Mouse (Mus musculus): ENCODE data around the gene Tmod2. TPM values are rescaled to one million over a fixed set of nuclear protein-coding genes. Genes with fewer than 3 reads are reported as not detected.

The Tmod2 gene
- total and polyA plus RNA-seq, 3 experiments = not detected

DNA sequence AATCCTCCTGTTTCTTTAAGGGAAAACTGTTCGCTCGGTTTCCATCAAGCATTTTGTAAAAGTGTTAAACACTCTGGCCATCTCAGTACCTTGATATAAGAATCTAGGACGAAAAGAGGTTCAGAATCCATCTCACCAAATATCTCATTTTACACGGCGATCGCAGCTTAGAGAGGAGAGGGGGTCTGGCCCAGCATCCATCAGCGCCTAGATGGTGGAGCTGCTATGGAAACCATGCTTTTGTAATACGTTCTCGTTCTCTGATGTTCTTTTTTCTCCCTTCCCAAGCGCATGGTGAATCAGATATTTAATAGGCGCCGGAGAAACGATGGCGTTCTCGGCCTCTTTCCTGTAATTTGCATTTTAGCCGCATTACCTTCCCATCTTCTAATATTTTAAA lies 1.2 kb downstream of the Tmod2 start:
- TF ChIP-seq ZC3H11A (IDR thresholded peaks at IDR 0.05; ENCODE audit: low read depth, low read length) (no peak), NRF1 (IDR thresholded peaks at IDR 0.05; ENCODE audit: insufficient read depth, low read depth, low read length, poor library complexity, severe bottlenecking) (no peak)
- no peak for DNase-seq (ENCODE audit: low read depth, low spot score)
- Histone ChIP-seq H3K9me3 (replicated peaks; ENCODE audit: insufficient read depth, low read length) (no peaks in the 10 kb centered on the region), H3K4me3 (ENCODE audit: control insufficient read depth in 1 of 2, insufficient read depth in 1 of 2, low read depth in 2 of 2, low read length in 2 of 2) (no peak overlapping the region), H3K27ac (ENCODE audit: control insufficient read depth, low read depth, low read length) (no peak overlapping the region), H3K36me3 (ENCODE audit: control insufficient read depth in 1 of 2, insufficient read depth in 2 of 2, low read length in 2 of 2) (no peaks in the 10 kb centered on the region), H3K27me3 (ENCODE audit: control insufficient read depth in 1 of 2, insufficient read depth in 2 of 2, low read length in 2 of 2) (peaks cover 0 to 2% of the 10 kb centered on the region in 2 experiments; a peak in 1 of 4 replicates), H3K79me2 (ENCODE audit: control insufficient read depth, insufficient read depth, low read length, poor library complexity) (no peaks in the 10 kb centered on the region), H3K9ac (ENCODE audit: control insufficient read depth, low read depth, low read length, poor library complexity, severe bottlenecking) (no peak overlapping the region), H3K4me1 (ENCODE audit: control insufficient read depth in 1 of 2, insufficient read depth in 2 of 2, low read length in 2 of 2) (no peaks in the 10 kb centered on the region)

DNA sequence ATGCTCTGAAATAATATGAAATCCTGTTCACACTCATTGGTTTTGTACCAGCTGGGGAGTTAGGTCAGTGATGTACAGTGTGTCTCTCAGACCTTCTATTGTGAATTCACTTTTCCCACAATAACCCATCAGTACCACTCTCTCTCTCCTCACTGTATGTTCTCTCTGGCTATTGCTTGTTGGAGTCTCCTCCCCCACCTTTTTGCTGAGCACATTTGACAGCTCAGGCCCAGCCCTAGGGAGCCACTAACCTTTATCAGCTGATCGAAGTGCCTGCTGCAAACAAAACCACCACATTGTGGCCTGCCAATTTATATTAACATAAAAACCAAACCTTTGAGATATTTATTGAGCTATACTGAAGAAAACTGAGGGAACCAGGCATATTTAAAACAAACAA lies 1.6 kb downstream of the Tmod2 start:
- no peak overlapping the region for H3K4me3 ChIP-seq (ENCODE audit: control insufficient read depth in 1 of 2, insufficient read depth in 1 of 2, low read depth in 2 of 2, low read length in 2 of 2)
- H3K9me3 ChIP-seq (replicated peaks; ENCODE audit: insufficient read depth, low read length) = no peaks in the 10 kb centered on the region
- H3K27me3 ChIP-seq (ENCODE audit: control insufficient read depth in 1 of 2, insufficient read depth in 2 of 2, low read length in 2 of 2) = peaks cover 0 to 1% of the 10 kb centered on the region in 2 experiments; a peak in 1 of 4 replicates
- no peak overlapping the region for H3K9ac ChIP-seq (ENCODE audit: control insufficient read depth, low read depth, low read length, poor library complexity, severe bottlenecking)
- H3K36me3 ChIP-seq (ENCODE audit: control insufficient read depth in 1 of 2, insufficient read depth in 2 of 2, low read length in 2 of 2) = no peaks in the 10 kb centered on the region
- TF ChIP-seq RAD21 (IDR thresholded peaks at IDR 0.05; ENCODE audit: low read depth, low read length) (no peak), MYC (IDR thresholded peaks at IDR 0.05; ENCODE audit: low read depth, low read length) (no peak), TCF12 (IDR thresholded peaks at IDR 0.05; ENCODE audit: low read depth, low read length) (no peak), CHD1 (IDR thresholded peaks at IDR 0.05; ENCODE audit: low read depth, low read length) (no peak), MAFK (IDR thresholded peaks at IDR 0.05; ENCODE audit: borderline replicate concordance, low read depth, low read length) (no peak), CTCF (IDR thresholded peaks at IDR 0.05 in 2 of 3, conservative IDR thresholded peaks at IDR 0.05 in 1 of 3; ENCODE audit: control insufficient read depth in 1 of 3, insufficient read depth in 1 of 3, low read depth in 2 of 3, low read length in 3 of 3, poor library complexity in 1 of 3, severe bottlenecking in 1 of 3) (no peak), MAX (IDR thresholded peaks at IDR 0.05; ENCODE audit: low read length) (no peak), USF1 (IDR thresholded peaks at IDR 0.05; ENCODE audit: low read depth, low read length) (no peak), KAT2A (conservative IDR thresholded peaks at IDR 0.05; ENCODE audit: low read depth, low read length) (no peak), TAL1 (IDR thresholded peaks at IDR 0.05; ENCODE audit: low read length) (no peak), RCOR1 (IDR thresholded peaks at IDR 0.05; ENCODE audit: low read depth, low read length) (no peak), EP300 (IDR thresholded peaks at IDR 0.05; ENCODE audit: low read depth in 1 of 2, low read length in 2 of 2) (no peak), MXI1 (IDR thresholded peaks at IDR 0.05; ENCODE audit: low read depth, low read length) (no peak), NRF1 (IDR thresholded peaks at IDR 0.05; ENCODE audit: insufficient read depth, low read depth, low read length, poor library complexity, severe bottlenecking) (no peak)
- no peak overlapping the region for H3K27ac ChIP-seq (ENCODE audit: control insufficient read depth, low read depth, low read length)
- no peaks in the 10 kb centered on the region for H3K4me1 ChIP-seq (ENCODE audit: control insufficient read depth in 1 of 2, insufficient read depth in 2 of 2, low read length in 2 of 2)
- DNase-seq (ENCODE audit: low read depth, low spot score) = no peak
- no peaks in the 10 kb centered on the region for H3K79me2 ChIP-seq (ENCODE audit: control insufficient read depth, insufficient read depth, low read length, poor library complexity)

DNA sequence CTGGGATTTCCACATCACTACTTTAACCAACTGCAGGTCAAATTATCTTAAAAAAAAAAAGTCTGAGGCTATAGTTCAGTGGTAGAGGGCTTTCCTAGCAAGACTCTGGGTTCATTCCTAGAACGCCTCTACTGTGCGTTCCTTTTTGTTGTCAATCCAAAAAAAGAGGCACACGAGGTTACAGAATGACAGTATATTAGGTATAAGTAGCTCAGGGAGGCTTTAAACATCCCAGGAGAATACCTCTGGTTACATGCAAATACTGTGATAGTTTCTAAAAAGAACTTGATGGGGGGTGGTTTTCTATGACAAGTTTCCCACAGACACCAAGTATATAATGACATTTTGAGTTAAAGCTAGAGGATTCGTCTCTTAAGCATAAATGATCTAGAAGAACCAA lies 3.6 kb downstream of the Tmod2 start:
- H3K4me1 ChIP-seq (ENCODE audit: control insufficient read depth in 1 of 2, insufficient read depth in 2 of 2, low read length in 2 of 2) = no peaks in the 10 kb centered on the region
- H3K79me2 ChIP-seq (ENCODE audit: control insufficient read depth, insufficient read depth, low read length, poor library complexity) = no peaks in the 10 kb centered on the region
- no peaks in the 10 kb centered on the region; a peak in 1 of 4 replicates for H3K27me3 ChIP-seq (ENCODE audit: control insufficient read depth in 1 of 2, insufficient read depth in 2 of 2, low read length in 2 of 2)
- no peak for DNase-seq (ENCODE audit: low read depth, low spot score)
- H3K27ac ChIP-seq (ENCODE audit: control insufficient read depth, low read depth, low read length) = no peak overlapping the region
- no peak overlapping the region for H3K9ac ChIP-seq (ENCODE audit: control insufficient read depth, low read depth, low read length, poor library complexity, severe bottlenecking)
- H3K4me3 ChIP-seq (ENCODE audit: control insufficient read depth in 1 of 2, insufficient read depth in 1 of 2, low read depth in 2 of 2, low read length in 2 of 2) = no peak overlapping the region
- no peaks in the 10 kb centered on the region for H3K36me3 ChIP-seq (ENCODE audit: control insufficient read depth in 1 of 2, insufficient read depth in 2 of 2, low read length in 2 of 2)
- H3K9me3 ChIP-seq (replicated peaks; ENCODE audit: insufficient read depth, low read length) = no peaks in the 10 kb centered on the region
- TF ChIP-seq ETS1 (IDR thresholded peaks at IDR 0.05; ENCODE audit: low read depth, low read length) (no peak), MAFK (IDR thresholded peaks at IDR 0.05; ENCODE audit: borderline replicate concordance, low read depth, low read length) (no peak), SIN3A (IDR thresholded peaks at IDR 0.05; ENCODE audit: low read length) (no peak), MAZ (IDR thresholded peaks at IDR 0.05; ENCODE audit: low read depth, low read length) (no peak), HCFC1 (IDR thresholded peaks at IDR 0.05; ENCODE audit: low read depth, low read length) (no peak), MYC (IDR thresholded peaks at IDR 0.05; ENCODE audit: low read depth, low read length) (no peak), BHLHE40 (IDR thresholded peaks at IDR 0.05; ENCODE audit: borderline replicate concordance, low read depth, low read length) (no peak), TCF12 (IDR thresholded peaks at IDR 0.05; ENCODE audit: low read depth, low read length) (no peak), ELF1 (IDR thresholded peaks at IDR 0.05; ENCODE audit: low read depth, low read length) (no peak), MXI1 (IDR thresholded peaks at IDR 0.05; ENCODE audit: low read depth, low read length) (no peak), KAT2A (conservative IDR thresholded peaks at IDR 0.05; ENCODE audit: low read depth, low read length) (no peak), ZMIZ1 (IDR thresholded peaks at IDR 0.05; ENCODE audit: low read depth, low read length) (no peak), ZNF384 (IDR thresholded peaks at IDR 0.05; ENCODE audit: low read depth, low read length) (no peak), CHD2 (IDR thresholded peaks at IDR 0.05; ENCODE audit: low read length) (no peak), UBTF (IDR thresholded peaks at IDR 0.05; ENCODE audit: borderline replicate concordance, insufficient read depth, low read depth, low read length) (no peak)

All from MEL (cell line).